Mouse (Mus musculus) testis, adult 2 months (tissue): ENCODE measurements around the gene Rgs3.

Source experiments
- CTCF ChIP-seq: fragments of 200-500 bp; IDR thresholded peaks from 2 replicates; pipeline ENCODE4 v1.5.1; 2012; ENCODE audit warnings: low read depth, mild to moderate bottlenecking, inconsistent platforms, low read length, moderate library complexity; ENCODE audit not compliant: control insufficient read depth, insufficient read depth, insufficient replicate concordance
- POLR2A ChIP-seq: fragments of 200-500 bp; IDR thresholded peaks from 2 replicates; pipeline ENCODE4 v1.6.1; 2012; ENCODE audit warnings: low read depth, mild to moderate bottlenecking, inconsistent platforms, low read length, moderate library complexity; ENCODE audit not compliant: control insufficient read depth

DNA sequence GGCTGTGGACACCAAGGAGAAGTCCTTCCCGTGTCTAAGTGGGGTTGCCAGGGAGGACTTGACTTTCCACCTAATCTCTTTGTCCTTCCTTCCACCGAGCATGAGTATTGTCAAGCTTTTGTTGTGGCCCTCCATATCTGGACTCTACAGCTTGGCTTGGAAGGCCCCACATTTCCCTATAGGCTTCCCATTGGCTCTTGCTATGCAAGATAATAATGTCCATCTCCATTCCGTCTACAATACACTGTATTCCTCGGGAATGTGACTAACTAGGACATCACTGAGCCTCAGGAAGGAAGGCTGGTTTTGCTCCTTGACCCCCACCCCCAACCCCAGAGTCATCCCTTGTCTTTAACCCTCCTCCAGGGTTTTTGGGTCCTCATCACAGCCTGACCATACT is 44.0 kb downstream of the Rgs3 start:
- TF ChIP-seq CTCF (no peak), POLR2A (no peak)
